Mouse (Mus musculus) megakaryocyte, embryonic 14.5 days (primary cell): ENCODE data around the gene Abca7.

ENCODE experiments used
- FLI1 ChIP-seq: IDR thresholded peaks from 2 replicates; pipeline ENCODE4 v1.6.1; 2012; ENCODE audit warnings: low read length, inconsistent platforms, mixed read lengths
- GATA1 ChIP-seq: IDR thresholded peaks from 3 replicates; pipeline ENCODE4 v1.6.1; 2012; ENCODE audit warnings: mixed read lengths, low read length, inconsistent platforms, borderline replicate concordance

- TF ChIP-seq FLI1 (no peak), GATA1 (no peak)
Observed at GRCm38 (mm10) chr10:80018739-80019297, 22.5 kb downstream of the Abca7 start.
